Mouse (Mus musculus): Measurements from ENCODE around the gene Pts.

Pts gene

GRCm38 (mm10) chr9:50533328-50533727, 4.8 kb upstream of the Pts start:
- DNase-seq (ENCODE audit: low read depth, low spot score) = no peak

DNA sequence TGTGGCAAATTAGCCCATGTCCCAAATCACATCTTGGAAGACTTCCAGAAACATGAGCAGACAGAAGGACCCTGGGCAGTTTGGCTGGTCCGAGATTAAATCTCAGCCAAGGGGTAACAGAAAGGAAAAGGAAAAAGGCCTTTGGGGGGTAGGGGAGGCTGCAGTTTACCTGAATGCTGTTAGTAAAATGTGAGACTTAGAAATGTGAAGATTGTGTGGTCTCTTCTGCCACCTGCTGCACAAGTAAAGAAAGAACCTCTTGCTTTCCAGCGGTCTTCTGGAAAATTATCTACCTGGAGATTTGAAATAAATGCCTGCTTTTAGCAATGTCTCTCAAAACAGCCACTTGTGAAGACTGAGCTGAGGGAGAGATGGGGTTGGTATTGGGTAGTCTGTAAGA, 2.4 kb upstream of the Pts start:
- no peak for DNase-seq (ENCODE audit: low read depth, low spot score)

DNA sequence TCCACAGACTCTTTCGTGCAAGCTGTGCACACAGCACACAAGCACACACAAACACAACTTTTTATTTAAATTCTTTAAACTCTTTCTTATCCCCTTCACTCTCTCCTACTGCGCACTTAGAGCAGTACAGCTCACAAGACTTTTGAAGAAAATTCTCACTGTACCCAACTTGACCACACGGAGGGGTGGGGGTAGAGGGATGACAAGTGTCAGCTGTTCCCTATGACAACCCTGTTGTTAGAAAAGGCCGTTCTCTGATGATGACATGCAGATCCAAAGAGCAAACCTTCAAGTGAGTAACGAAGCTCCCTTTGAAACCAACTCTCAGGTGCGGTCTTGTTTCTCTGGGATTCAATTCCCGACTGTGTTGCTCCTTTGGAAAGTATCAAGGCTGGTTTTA, 664 bp downstream of the Pts start:
- no peak for DNase-seq (ENCODE audit: low read depth, low spot score)

- DNase-seq (ENCODE audit: low read depth, low spot score) = no peak
Measured at GRCm38 (mm10) chr9:50525585-50525984, 2.9 kb downstream of the Pts start.

DNA sequence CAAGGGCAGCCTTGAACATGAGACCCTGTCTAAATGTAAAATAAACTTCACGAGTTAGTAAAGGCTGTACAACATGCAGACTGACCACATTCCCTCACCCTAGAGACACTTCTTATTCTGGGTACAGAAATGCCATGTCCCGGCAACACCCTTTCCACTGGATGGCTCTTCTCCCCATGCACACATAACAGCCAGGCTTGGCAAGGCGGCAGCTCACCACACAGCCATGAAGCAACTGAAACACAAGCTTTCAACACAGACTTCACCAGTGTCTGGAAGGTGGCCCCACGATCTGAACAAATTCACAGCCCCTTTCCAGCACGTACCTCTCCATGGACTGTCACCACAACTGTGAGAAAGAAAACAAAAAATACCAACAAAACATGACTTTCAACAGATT, 3.6 kb downstream of the Pts start:
- DNase-seq (ENCODE audit: low read depth, low spot score) = no peak

DNA sequence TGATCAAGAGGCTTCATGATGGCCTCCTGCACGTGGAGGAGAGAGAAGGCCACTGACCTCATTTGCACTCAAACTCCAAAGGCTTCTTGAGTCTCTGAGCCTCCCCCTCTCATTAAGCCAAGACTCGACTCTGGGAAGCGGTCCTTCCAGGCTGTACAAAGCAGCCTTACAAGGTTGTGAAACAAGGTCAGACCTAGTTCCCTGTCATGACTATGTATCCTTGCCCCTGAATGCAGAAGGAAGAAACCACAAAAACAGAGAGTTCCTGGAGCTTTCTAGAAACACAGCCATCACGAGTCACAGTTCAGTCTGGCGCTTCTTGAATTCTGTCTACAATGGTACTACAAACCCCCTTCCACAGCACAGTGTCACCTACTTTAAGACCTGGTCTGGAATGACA, 6.0 kb downstream of the Pts start:
- no peak for DNase-seq (ENCODE audit: low read depth, low spot score)

DNA sequence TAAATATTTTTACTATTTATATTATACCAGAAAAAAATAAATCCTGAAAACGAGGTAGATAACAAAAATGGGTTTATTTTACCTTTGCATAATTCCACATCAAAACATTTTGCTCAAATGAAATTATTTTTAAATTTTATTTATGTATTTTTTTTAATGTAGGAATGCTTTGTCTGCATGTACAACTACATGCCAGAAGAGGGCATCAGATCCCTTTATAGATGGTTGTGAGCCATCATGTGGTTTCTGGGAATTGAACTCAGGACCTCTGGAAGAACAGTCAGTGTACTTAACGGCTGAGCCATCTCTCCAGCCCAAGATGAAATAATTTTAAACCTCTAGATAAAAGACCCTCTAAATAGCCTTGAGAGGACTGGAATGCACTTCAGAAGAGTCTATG, 7.0 kb downstream of the Pts start:
- no peak for DNase-seq (ENCODE audit: low read depth, low spot score)

- no peak for DNase-seq (ENCODE audit: low read depth, low spot score)
Measured at GRCm38 (mm10) chr9:50520748-50521147, 7.8 kb downstream of the Pts start.

DNA sequence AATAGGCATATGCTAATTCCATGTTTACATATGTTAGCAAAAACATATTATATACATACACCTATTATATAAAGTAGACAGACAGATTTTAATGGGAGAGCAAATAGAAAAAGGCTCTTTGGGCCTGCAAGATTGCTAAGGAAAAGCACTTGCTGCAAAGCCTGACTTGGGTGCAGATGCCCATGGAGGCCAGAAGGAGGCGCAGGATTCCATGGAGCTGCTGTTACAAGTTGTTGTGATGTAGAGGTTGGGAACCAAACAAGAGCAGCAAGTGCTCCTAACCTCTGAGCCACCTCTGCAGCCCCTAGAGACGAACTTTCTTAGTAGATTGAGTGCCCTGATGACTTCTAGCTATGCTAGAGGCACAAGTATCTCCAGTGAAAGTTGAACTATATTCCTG, 9.7 kb downstream of the Pts start:
- DNase-seq (ENCODE audit: low read depth, low spot score) = no peak

- DNase-seq (ENCODE audit: low read depth, low spot score) = no peak
Measured at GRCm38 (mm10) chr9:50515462-50515861, 13.1 kb downstream of the Pts start.

GRCm38 (mm10) chr9:50507570-50507969, 21.0 kb downstream of the Pts start:
- no peak for DNase-seq (ENCODE audit: low read depth, low spot score)

DNA sequence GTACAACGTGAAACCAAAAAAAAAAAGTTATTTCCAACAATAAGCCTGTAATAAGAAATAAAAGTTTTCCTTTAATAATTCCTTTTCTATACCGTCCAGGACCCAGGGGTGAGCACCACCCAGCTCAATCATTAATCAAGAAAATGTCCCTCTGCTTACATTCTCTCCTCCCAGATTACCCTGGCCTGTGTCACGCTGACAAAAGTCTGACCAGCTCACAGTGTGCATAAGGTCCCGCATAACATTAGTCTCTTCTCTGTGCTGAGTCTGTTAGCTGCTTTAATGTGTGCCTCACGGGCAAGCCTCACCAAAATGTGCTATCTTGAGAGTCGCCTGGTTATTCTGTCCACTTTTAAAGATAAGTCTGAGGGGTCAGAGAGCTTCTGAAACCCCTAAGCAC, 23.1 kb downstream of the Pts start:
- no peak for DNase-seq (ENCODE audit: low read depth, low spot score)

DNA sequence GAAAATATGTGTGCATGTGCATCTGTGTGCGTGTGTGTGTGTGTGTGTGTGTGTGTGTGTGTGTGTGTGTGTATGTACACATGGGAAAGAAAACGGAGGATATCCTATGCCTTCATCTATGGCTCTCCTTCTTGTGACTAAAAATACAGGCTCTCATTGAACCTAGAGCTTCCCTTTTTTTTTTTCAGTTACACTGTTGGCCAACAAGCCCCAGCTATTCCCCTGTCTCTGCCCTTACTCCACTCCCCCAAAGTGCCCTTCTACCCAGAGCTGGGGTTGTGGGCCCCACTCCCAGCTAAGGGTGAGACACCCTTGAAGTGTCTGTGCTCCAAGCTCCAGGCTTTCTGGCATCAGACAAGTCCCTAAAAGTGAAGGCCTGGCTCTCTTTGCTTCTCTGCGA, 25.6 kb downstream of the Pts start:
- no peak for DNase-seq (ENCODE audit: low read depth, low spot score)

- DNase-seq (ENCODE audit: low read depth, low spot score) = peak; percentile 16
Measured at GRCm38 (mm10) chr9:50500974-50501501, 27.5 kb downstream of the Pts start.

- no peak for DNase-seq (ENCODE audit: low read depth, low spot score)
Measured at GRCm38 (mm10) chr9:50500467-50500973, 28.0 kb downstream of the Pts start.

DNA sequence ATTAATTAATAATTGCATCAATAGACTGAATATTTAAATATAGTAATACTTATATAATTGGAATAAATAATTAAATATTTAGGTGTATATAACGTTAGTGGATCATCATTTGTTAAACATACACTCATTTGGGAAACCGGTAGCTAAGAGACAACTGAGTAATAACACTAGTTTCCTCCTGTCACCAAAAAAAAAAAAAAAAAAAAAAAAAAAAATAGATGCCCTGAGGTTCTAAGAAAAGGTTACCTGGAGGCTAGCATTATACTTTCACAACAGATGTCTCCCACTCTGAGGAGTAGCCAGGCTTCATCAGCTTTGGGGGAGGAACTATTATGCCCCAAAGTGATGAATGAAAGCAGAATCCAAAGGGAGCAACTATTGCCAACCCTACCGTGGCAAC, 28.7 kb downstream of the Pts start:
- no peak for DNase-seq (ENCODE audit: low read depth, low spot score)

GRCm38 (mm10) chr9:50498815-50499214, 29.7 kb downstream of the Pts start:
- DNase-seq (ENCODE audit: low read depth, low spot score) = no peak

DNA sequence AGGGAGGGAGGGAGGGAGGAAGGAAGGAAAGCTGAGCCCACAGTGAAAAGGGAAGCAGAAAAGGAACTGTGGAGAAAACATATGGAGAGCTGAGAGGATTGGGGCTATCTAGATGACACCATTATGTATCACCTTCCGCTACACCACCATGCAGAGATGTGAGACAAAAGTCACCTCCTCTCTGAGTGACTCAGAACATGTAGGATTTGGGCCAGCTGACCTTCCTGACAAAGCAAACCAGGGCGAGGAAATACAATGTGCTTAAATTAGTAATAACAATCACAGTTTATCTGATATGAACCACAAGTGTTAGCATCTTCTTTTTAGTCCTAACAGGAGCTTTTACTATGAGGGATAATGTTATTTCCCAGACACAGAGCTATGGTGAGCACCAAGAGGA, 31.0 kb downstream of the Pts start:
- DNase-seq (ENCODE audit: low read depth, low spot score) = no peak

DNA sequence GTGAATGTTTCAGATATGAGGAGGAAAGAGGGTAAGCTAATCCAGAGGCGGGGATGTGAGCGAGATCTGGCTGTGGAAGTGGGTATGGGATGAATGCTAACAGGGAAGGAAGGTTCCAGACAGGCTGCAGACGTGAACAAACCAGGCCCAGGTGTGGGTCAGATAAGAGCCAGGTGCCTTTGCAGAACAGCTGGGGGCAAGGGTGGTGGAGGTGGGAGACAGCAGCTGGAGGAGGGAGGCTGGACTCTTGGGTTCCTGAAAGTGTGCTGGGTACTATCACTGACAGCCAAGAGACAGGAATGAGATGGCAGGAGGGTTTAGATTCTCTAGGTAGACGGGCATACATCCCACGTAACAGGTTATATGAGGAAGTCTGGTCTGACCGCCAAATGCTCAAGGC, 31.4 kb downstream of the Pts start:
- no peak for DNase-seq (ENCODE audit: low read depth, low spot score)

DNA sequence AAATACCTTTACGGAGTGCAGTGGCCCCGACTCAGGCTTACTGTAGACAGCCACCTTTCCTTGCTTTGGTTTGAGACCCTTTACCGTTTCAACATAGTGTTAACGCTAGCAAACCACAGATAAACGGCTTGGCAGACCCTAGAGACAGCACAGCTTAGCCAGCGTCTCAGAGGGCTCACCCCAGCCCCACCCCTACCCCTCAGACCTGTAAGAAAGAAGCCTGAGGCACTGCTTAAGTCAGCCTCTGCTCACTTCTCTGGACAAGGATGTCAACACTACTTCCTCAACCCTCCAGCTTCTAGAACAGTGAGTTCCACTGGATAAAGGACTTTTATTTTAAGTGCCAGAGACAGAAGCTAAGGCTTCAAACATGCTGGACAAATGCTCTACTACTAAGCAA, 32.0 kb downstream of the Pts start:
- DNase-seq (ENCODE audit: low read depth, low spot score) = no peak

DNA sequence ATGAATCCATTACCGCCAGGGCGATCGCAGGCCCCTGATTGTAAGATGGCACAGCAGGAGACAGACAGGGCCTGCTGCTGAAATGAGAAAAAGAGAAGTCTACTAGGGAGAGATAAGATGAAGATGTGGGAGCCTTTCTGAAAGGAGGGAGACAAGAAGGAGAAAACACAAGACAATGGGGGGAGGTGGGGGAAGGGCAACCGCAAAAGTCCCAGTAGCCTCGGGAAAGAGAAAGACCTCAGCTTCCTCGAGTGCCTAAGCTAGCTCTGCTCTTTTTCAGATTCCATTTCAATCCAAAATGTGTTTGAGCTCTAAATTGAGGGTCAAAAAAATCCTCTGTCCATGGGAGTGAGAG, 32.4 kb downstream of the Pts start:
- DNase-seq (ENCODE audit: low read depth, low spot score) = no peak

GRCm38 (mm10) chr9:50495405-50496150, 32.9 kb downstream of the Pts start:
- no peak for DNase-seq (ENCODE audit: low read depth, low spot score)

GRCm38 (mm10) chr9:50494311-50494710, 34.2 kb downstream of the Pts start, which contains the start of gene Plet1:
TSS of gene Plet1 (plus strand) at chr9:50494525.
- no peak for DNase-seq (ENCODE audit: low read depth, low spot score)

DNA sequence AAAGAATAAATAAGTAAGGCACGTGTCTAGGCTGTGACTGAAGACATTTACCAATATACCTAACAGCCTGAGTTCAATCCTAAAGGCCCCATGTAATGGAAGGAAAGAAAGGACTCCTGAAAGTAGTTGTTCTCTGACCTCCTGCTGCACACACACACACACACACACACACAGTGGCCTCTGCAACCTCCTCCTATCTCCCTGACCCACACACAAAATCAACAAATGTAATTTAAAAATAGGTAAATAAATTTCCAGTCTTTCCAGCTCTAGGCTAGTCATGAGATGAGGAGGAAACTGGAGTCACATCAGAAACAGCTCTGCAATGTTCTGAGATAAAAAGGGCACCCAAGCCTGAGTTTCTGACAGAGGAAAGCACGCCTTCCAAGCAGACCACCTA, 34.7 kb downstream of the Pts start:
- no peak for DNase-seq (ENCODE audit: low read depth, low spot score)

All from retina, adult 2 months (tissue).